Mouse (Mus musculus) CH12.LX (cell line): ENCODE measurements around the gene Vmn1r85. TPM values are rescaled to one million over a fixed set of nuclear protein-coding genes. Genes with fewer than 3 reads are reported as not detected.

Experiments
- DNase-seq: peaks from one replicate; pipeline ENCODE4 v3.0.0-alpha.2; 2013; ENCODE audit errors: extremely low read depth
- H3K27ac ChIP-seq: 2 replicates; pipeline ENCODE4 v1.5.1; 2012; ENCODE audit warnings: low read depth, mild to moderate bottlenecking, control low read depth, moderate library complexity; ENCODE audit not compliant: insufficient read depth
- H3K27me3 ChIP-seq: replicated peaks from 2 replicates; pipeline ENCODE3; 2012; ENCODE audit warnings: inconsistent platforms
- H3K36me3 ChIP-seq, 2 experiments: replicated peaks in 1 of 2; 2 replicates each; pipeline versions ENCODE3 to v1.6.1; 2012; ENCODE audit warnings: inconsistent platforms in 1 of 2, low read length in 1 of 2, mild to moderate bottlenecking in 1 of 2, mixed read lengths in 1 of 2, moderate library complexity in 1 of 2; ENCODE audit not compliant: control insufficient read depth in 1 of 2, insufficient read depth in 1 of 2
- H3K4me1 ChIP-seq, 2 experiments: 2 replicates each; pipeline ENCODE4 v1.6.1; 2012; ENCODE audit warnings: inconsistent platforms in 1 of 2, moderate library complexity in 1 of 2; ENCODE audit not compliant: insufficient read depth in 2 of 2, control insufficient read depth in 1 of 2
- H3K4me2 ChIP-seq: 2 replicates; pipeline ENCODE4 v1.6.1; 2012; ENCODE audit warnings: low read depth, mild to moderate bottlenecking, control low read depth; ENCODE audit not compliant: poor library complexity, insufficient read depth, severe bottlenecking
- H3K4me3 ChIP-seq, 3 experiments: fragments of 150-350 bp in 1 of 3; sonication (generic) in 1 of 3; replicated peaks in 1 of 3; 2 replicates each; pipeline versions ENCODE3 to v1.5.1; 2011 to 2012; ENCODE audit warnings: low read depth in 2 of 3, low read length in 2 of 3, mild to moderate bottlenecking in 2 of 3, moderate library complexity in 2 of 3, control low read depth in 1 of 3, improper control_type of control experiment in 1 of 3, inconsistent platforms in 1 of 3, mixed read lengths in 1 of 3; ENCODE audit not compliant: poor library complexity in 1 of 3
- H3K79me2 ChIP-seq: replicated peaks from 2 replicates; pipeline ENCODE4 v1.6.1; 2012; ENCODE audit warnings: mild to moderate bottlenecking, moderate library complexity; ENCODE audit not compliant: control insufficient read depth, poor library complexity, insufficient read depth, severe bottlenecking; ENCODE audit errors: extremely low read depth
- H3K9ac ChIP-seq: 2 replicates; pipeline ENCODE4 v1.6.1; 2012; ENCODE audit warnings: low read depth, mild to moderate bottlenecking, control low read depth, moderate library complexity; ENCODE audit not compliant: insufficient read depth
- H3K9me3 ChIP-seq: replicated peaks from 2 replicates; pipeline ENCODE3; 2012; ENCODE audit warnings: low read length, inconsistent platforms, mixed read lengths
- BHLHE40 ChIP-seq: IDR thresholded peaks from 2 replicates; pipeline ENCODE4 v1.6.1; 2011; ENCODE audit warnings: mild to moderate bottlenecking, low read depth, low read length, improper control_type of control experiment
- CTCF ChIP-seq, 2 experiments: IDR thresholded peaks in 1 of 2; conservative IDR thresholded peaks in 1 of 2; 2 replicates each; pipeline ENCODE4 v1.5.1; 2011 to 2012; ENCODE audit warnings: low read depth in 2 of 2, low read length in 2 of 2, improper control_type of control experiment in 1 of 2, inconsistent platforms in 1 of 2, mild to moderate bottlenecking in 1 of 2, moderate library complexity in 1 of 2
- EP300 ChIP-seq: IDR thresholded peaks from 2 replicates; pipeline ENCODE4 v1.6.1; 2011; ENCODE audit warnings: low read length, improper control_type of control experiment
- GABPA ChIP-seq: IDR thresholded peaks from 2 replicates; pipeline ENCODE4 v1.6.1; 2012; ENCODE audit warnings: low read depth, low read length, improper control_type of control experiment, inconsistent platforms; ENCODE audit not compliant: insufficient replicate concordance
- HCFC1 ChIP-seq: IDR thresholded peaks from 2 replicates; pipeline ENCODE4 v1.6.1; 2012; ENCODE audit warnings: low read depth, mild to moderate bottlenecking, inconsistent platforms, low read length, improper control_type of control experiment
- IRF4 ChIP-seq: IDR thresholded peaks from 2 replicates; pipeline ENCODE4 v1.6.1; 2014; ENCODE audit warnings: low read depth, mild to moderate bottlenecking, inconsistent platforms, low read length, improper control_type of control experiment
- MAFK ChIP-seq: IDR thresholded peaks from 2 replicates; pipeline ENCODE4 v1.6.1; 2011; ENCODE audit warnings: low read length, improper control_type of control experiment; ENCODE audit not compliant: insufficient replicate concordance
- MAZ ChIP-seq: IDR thresholded peaks from 2 replicates; pipeline ENCODE4 v1.6.1; 2012; ENCODE audit warnings: low read depth, mild to moderate bottlenecking, inconsistent platforms, low read length, improper control_type of control experiment, moderate library complexity
- MYC ChIP-seq: IDR thresholded peaks from 2 replicates; pipeline ENCODE4 v1.6.1; 2011; ENCODE audit warnings: low read depth, mild to moderate bottlenecking, improper control_type of control experiment, low read length
- NELFE ChIP-seq: IDR thresholded peaks from 2 replicates; pipeline ENCODE4 v1.6.1; 2011; ENCODE audit warnings: low read depth, low read length, improper control_type of control experiment
- NRF1 ChIP-seq: IDR thresholded peaks from 2 replicates; pipeline ENCODE4 v1.6.1; 2014; ENCODE audit warnings: low read depth, mild to moderate bottlenecking, inconsistent platforms, low read length, improper control_type of control experiment, moderate library complexity
- TCF12 ChIP-seq: IDR thresholded peaks from 2 replicates; pipeline ENCODE4 v1.6.1; 2014; ENCODE audit warnings: low read depth, mild to moderate bottlenecking, inconsistent platforms, low read length, improper control_type of control experiment
- UBTF ChIP-seq: IDR thresholded peaks from 2 replicates; pipeline ENCODE4 v1.6.1; 2012; ENCODE audit warnings: low read depth, mild to moderate bottlenecking, inconsistent platforms, low read length, improper control_type of control experiment, moderate library complexity
- USF2 ChIP-seq: conservative IDR thresholded peaks from 2 replicates; pipeline ENCODE4 v1.6.1; 2011; ENCODE audit warnings: low read depth, low read length, improper control_type of control experiment
- ZKSCAN1 ChIP-seq: IDR thresholded peaks from 2 replicates; pipeline ENCODE4 v1.6.1; 2012; ENCODE audit warnings: low read depth, inconsistent platforms, low read length, improper control_type of control experiment, borderline replicate concordance
- ZMIZ1 ChIP-seq: IDR thresholded peaks from 2 replicates; pipeline ENCODE4 v1.6.1; 2012; ENCODE audit warnings: low read depth, mild to moderate bottlenecking, inconsistent platforms, low read length, improper control_type of control experiment
- dilution Hi-C: fragments of 300-500 bp; cut with MboI; formaldehyde crosslinking; loops from 2 replicates; pipeline ENCODE4 v1.14.3; 2020; ENCODE audit warnings: low sequenced_read_pairs; ENCODE audit not compliant: extremely low pct_unique_long_range_greater_than_20kb, extremely low pct_ligation_motif_present
- in situ Hi-C: fragments of 300-500 bp; cut with MboI; formaldehyde crosslinking; loops from 3 replicates; pipeline ENCODE4 v1.14.3; 2019; ENCODE audit warnings: low sequenced_read_pairs, low pct_ligation_motif_present, low pct_unique_long_range_greater_than_20kb, mixed read lengths
- polyA plus RNA-seq: library from polyadenylated mRNA; unstranded; fragments of >175 nt; gene quantifications from 2 replicates; pipeline ENCODE4 v1.2.1, GENCODE M21; 2012; ENCODE audit warnings: low read depth; ENCODE audit not compliant: insufficient read length
- total RNA-seq, 2 experiments: library from RNA; depleted of rRNA; stranded (reverse); fragments of 300-350 nt in 1 of 2; fragments of >200 nt in 1 of 2; gene quantifications; 2 replicates each; pipeline ENCODE4 v1.2.3; 2012 to 2014

Vmn1r85 gene
- not detected in 2 replicates for total RNA-seq (2012; rRNA removed)
- total RNA-seq (2014; rRNA removed), result not detected in 2 replicates
- not detected in 2 replicates for polyA plus RNA-seq

- dilution Hi-C loops, result no loop called here
Measured at GRCm38 (mm10) chr7:13095073-13095472, at the start of gene Vmn1r85. Gene Vmn1r85 (minus strand): TSS chr7:13095173.

GRCm38 (mm10) chr7:13140057-13140456 is 45.1 kb upstream of the Vmn1r85 start, which contains the start of gene Vmn1r87:
Gene Vmn1r87 (minus strand): TSS chr7:13140157.
- TF ChIP-seq IRF4 (no peak), USF2 (no peak), MAZ (no peak), CTCF (conservative IDR thresholded peaks at IDR 0.05 in 1 of 2, IDR thresholded peaks at IDR 0.05 in 1 of 2; ENCODE audit: low read depth in 2 of 2, low read length in 2 of 2) (no peak), NELFE (no peak), UBTF (no peak)
- TF ChIP-seq, all 38 proteins: peak for 0
- in situ Hi-C loops (no loop called here), dilution Hi-C loops (no loop called here)
- Histone ChIP-seq H3K79me2 (no peaks in the 10 kb centered on the region), H3K27me3 (peaks cover 39% of the 10 kb centered on the region), H3K36me3 (no peaks in the 10 kb centered on the region), H3K9me3 (no peaks in the 10 kb centered on the region), H3K4me1 (no peaks in the 10 kb centered on the region), H3K4me2 (no peak within 1 kb of the TSS), H3K9ac (no peak within 1 kb of the TSS), H3K4me3 (no peak within 1 kb of the TSS), H3K27ac (no peak within 1 kb of the TSS)
- DNase-seq, result no peak

More at GRCm38 (mm10) chr7:13095073-13095472, at the start of gene Vmn1r85:
- H3K36me3 ChIP-seq, result no peaks in the 10 kb centered on the region
- H3K4me1 ChIP-seq, result no peaks in the 10 kb centered on the region
- no peak within 1 kb of the TSS for H3K4me2 ChIP-seq
- no peaks in the 10 kb centered on the region for H3K9me3 ChIP-seq
- in situ Hi-C loops, result no loop called here
- no peak within 1 kb of the TSS for H3K9ac ChIP-seq
- no peak within 1 kb of the TSS for H3K27ac ChIP-seq
- H3K27me3 ChIP-seq, result peaks cover 49% of the 10 kb centered on the region
- H3K79me2 ChIP-seq, result no peaks in the 10 kb centered on the region
- no peak for TF ChIP-seq TCF12
- TF ChIP-seq, all 38 proteins: peak for 0
- no peak within 1 kb of the TSS for H3K4me3 ChIP-seq
- DNase-seq, result no peak

- DNase-seq, result no peak
- Histone ChIP-seq H3K36me3 (no peaks in the 10 kb centered on the region), H3K27ac (no peak overlapping the region), H3K4me2 (no peak overlapping the region), H3K4me3 (no peak overlapping the region), H3K79me2 (no peaks in the 10 kb centered on the region), H3K9me3 (no peaks in the 10 kb centered on the region), H3K4me1 (no peaks in the 10 kb centered on the region), H3K9ac (no peak overlapping the region), H3K27me3 (peaks cover 52% of the 10 kb centered on the region)
- dilution Hi-C loops (no loop called here), in situ Hi-C loops (no loop called here)
- TF ChIP-seq BHLHE40 (no peak), MAFK (no peak), HCFC1 (no peak), ZMIZ1 (no peak), NRF1 (no peak), CTCF (conservative IDR thresholded peaks at IDR 0.05 in 1 of 2, IDR thresholded peaks at IDR 0.05 in 1 of 2; ENCODE audit: low read depth in 2 of 2, low read length in 2 of 2) (no peak), EP300 (no peak), UBTF (no peak), ZKSCAN1 (no peak), MYC (no peak), GABPA (no peak)
Measured at GRCm38 (mm10) chr7:13137340-13137739, 42.4 kb upstream of the Vmn1r85 start.
